Mouse (Mus musculus) neural tube, embryonic 14.5 days (tissue): ENCODE results near the gene Ptpn3. TPM values are rescaled to one million over a fixed set of nuclear protein-coding genes. Genes with fewer than 3 reads are reported as not detected.

Source experiments
- ATAC-seq: fragments of 200-750 bp; cut with Nextera tagmentation; 2 replicates; pipeline ENCODE4 v1.8.0; 2017; ENCODE audit warnings: low read depth, mild to moderate bottlenecking, moderate TSS enrichment, moderate library complexity
- H3K27ac ChIP-seq: fragments of 300-500 bp; sonication (generic); 2 replicates; pipeline ENCODE4 v1.5.1; 2014; ENCODE audit warnings: low read depth, mild to moderate bottlenecking, control low read depth, low read length, moderate library complexity, mixed read lengths
- H3K27me3 ChIP-seq: fragments of 300-500 bp; sonication (generic); 2 replicates; pipeline ENCODE4 v1.6.1; 2014; ENCODE audit warnings: low read length; ENCODE audit not compliant: control insufficient read depth, insufficient read depth
- H3K36me3 ChIP-seq: fragments of 300-500 bp; sonication (generic); 2 replicates; pipeline ENCODE4 v1.6.1; 2014; ENCODE audit warnings: low read length, mixed read lengths; ENCODE audit not compliant: control insufficient read depth, insufficient read depth
- H3K4me1 ChIP-seq: fragments of 300-500 bp; sonication (generic); 2 replicates; pipeline ENCODE4 v1.6.1; 2014; ENCODE audit warnings: low read length; ENCODE audit not compliant: control insufficient read depth, insufficient read depth
- H3K4me2 ChIP-seq: fragments of 300-500 bp; sonication (generic); 2 replicates; pipeline ENCODE4 v1.6.1; 2014; ENCODE audit warnings: mild to moderate bottlenecking, low read depth, low read length, control low read depth
- H3K4me3 ChIP-seq: fragments of 300-500 bp; sonication (generic); 2 replicates; pipeline ENCODE4 v1.5.1; 2014; ENCODE audit warnings: low read depth, low read length, control low read depth, mixed read lengths
- H3K9ac ChIP-seq: fragments of 300-500 bp; sonication (generic); replicated peaks from 2 replicates; pipeline ENCODE4 v1.6.1; 2014; ENCODE audit warnings: low read depth, mild to moderate bottlenecking, control low read depth, low read length, mixed read lengths
- H3K9me3 ChIP-seq: fragments of 300-500 bp; sonication (generic); 2 replicates; pipeline ENCODE4 v1.6.1; 2016; ENCODE audit warnings: low read length; ENCODE audit not compliant: control insufficient read depth
- WGBS: fragments of 180-500 bp; shearing (Covaris S2); extraction: QIAGEN DNeasy Blood & Tissue Kit; methylation state at CpG from one replicate; pipeline ENCODE4 v1.1.7; 2014; 5-methylcytosine and 5-hydroxymethylcytosine counted together
- polyA plus RNA-seq: library from polyadenylated mRNA; unstranded; fragments of >200 nt; fragmentation: Nextera tagmentation; extraction: Ambion mirVana; gene quantifications from 2 replicates; pipeline ENCODE4 v1.2.1, GENCODE M21; 2014

Ptpn3 gene
- 6.3 and 7.6 TPM in 2 replicates for polyA plus RNA-seq

DNA sequence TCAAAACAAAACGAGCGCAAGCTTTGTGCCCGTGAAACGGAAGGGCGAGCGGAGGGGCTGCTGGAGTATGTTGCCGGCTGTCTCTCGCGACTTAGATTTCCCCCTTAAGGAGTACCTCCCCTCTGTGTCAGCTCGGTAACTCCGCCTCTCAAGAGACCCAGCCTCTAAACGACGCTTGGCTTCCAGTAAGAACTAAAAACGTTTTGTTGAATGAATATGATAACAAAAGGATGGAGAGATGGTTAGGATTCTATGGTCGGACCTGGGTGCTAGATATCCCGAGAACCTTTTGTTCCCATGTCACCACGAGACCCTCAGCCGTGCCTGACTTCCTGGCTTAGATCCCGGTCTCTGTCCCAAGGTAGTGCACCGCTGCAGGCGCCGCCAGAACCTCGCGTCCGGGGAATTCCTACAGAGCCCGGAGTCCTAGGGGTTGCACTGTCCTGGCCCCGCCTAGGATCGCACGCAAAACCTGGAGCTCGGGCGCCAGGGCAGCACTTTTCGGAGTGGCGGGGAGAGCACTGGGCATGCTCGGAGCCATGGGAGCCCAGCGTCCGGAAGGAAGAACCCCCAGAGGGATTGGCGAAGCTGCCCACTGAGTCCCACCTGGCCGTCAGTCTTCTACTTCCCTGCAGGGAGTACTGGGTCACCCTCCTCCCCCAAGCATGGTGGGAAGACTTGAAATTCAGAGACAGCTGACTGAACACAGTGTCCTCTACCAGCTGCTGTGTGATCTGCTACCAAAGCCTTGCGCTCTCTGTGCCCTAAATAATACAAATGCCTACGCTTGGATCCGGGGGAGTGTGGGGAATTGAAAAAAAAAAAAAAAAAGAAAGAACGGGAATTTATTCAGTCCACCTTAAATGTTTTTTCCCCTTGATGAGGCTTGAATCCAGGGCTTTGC lies at the start of gene Ptpn3:
Gene Ptpn3, minus strand, starts transcription at position 428 of the 904 bp plus-strand sequence.
- Histone ChIP-seq H3K4me3 (peak within 1 kb of the TSS; percentile 74), H3K36me3 (no peaks in the 10 kb centered on the region), H3K9me3 (no peaks in the 10 kb centered on the region), H3K9ac (peak within 1 kb of the TSS; percentile 49; the same call in 1 of the 2 replicates), H3K27me3 (peaks cover 3% of the 10 kb centered on the region; the same call in 1 of the 2 replicates), H3K27ac (peak within 1 kb of the TSS; percentile 65), H3K4me2 (peak within 1 kb of the TSS; percentile 87), H3K4me1 (peaks cover 7% of the 10 kb centered on the region)
- under 1% methylated on average over 42 of the region's 42 CpGs for WGBS
- peak; percentile 79 for ATAC-seq

DNA sequence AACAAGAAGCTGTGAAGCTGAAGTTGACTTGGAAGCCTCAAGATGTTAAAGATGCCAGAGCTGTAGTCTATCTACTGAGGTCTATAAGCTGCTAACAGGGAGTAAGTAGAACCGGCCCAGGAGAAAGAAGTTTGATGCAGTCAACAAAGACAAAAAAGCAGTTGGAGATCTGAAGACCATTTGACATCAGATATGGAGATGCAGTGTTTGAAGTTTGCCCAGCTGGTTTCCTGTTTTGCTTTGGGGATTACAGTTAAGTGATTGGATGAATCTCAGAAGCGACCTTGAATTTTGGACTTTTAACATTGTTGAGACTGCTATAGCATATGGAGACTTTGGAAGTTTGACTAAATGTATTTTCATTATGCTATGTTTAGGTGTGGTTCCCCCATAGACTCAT lies 48.9 kb upstream of the Ptpn3 start:
- 97% methylated on average over 2 of the region's 2 CpGs for WGBS
- Histone ChIP-seq H3K36me3 (no peaks in the 10 kb centered on the region), H3K4me3 (no peak overlapping the region), H3K27ac (no peak overlapping the region), H3K9me3 (no peaks in the 10 kb centered on the region), H3K4me2 (no peak overlapping the region), H3K4me1 (no peaks in the 10 kb centered on the region), H3K9ac (no peak overlapping the region), H3K27me3 (no peaks in the 10 kb centered on the region)
- no peak for ATAC-seq

DNA sequence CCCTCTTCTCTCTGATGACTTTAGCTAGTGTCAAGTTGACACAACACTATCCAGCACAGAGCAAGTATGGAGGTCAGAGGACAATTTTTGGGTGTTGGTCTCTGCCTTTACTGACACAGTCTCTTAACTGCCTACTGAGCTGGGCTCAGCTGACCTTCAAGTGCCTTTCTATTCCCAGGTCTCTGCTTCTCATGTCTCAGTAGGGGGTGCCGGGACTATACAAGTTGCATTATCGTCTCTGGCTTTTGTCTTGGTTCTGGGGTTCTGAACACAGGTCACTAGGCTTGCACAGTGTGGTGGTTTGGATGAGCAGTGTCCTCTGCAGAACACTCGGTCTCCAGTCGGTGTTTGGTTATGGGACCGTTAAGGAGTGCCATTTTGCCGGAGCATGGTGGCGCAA lies 42.4 kb upstream of the Ptpn3 start:
- H3K9me3 ChIP-seq: no peaks in the 10 kb centered on the region
- no peaks in the 10 kb centered on the region for H3K4me1 ChIP-seq
- no peak overlapping the region for H3K4me3 ChIP-seq
- H3K9ac ChIP-seq: no peak overlapping the region
- H3K36me3 ChIP-seq: no peaks in the 10 kb centered on the region
- H3K27me3 ChIP-seq: no peaks in the 10 kb centered on the region
- WGBS: 92% methylated on average over 7 of the region's 7 CpGs
- no peak for ATAC-seq
- no peak overlapping the region for H3K27ac ChIP-seq
- H3K4me2 ChIP-seq: no peak overlapping the region

DNA sequence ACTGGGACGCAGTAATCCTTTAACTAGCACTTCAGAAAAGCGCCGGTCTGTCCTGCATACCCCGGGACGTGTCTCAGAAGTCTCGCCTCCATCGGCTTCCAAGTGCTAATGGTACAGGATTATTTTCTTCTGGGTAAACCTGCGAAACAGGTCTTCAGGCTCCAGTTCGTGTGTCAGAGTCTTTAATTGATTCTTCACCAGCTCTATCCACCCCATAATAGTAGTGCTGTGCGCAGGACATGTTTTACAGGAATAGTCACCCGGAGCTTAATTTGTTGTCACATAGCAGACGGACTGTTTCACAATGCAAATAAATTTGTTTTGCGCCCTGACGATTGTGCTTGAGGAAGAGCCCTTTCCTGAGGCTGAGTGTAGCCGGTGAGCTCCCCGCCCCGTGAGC lies 37.3 kb upstream of the Ptpn3 start:
- H3K4me2 ChIP-seq: no peak overlapping the region
- WGBS: 90% methylated on average over 17 of the region's 17 CpGs
- H3K9ac ChIP-seq: no peak overlapping the region
- no peak for ATAC-seq
- H3K4me3 ChIP-seq: no peak overlapping the region
- no peaks in the 10 kb centered on the region for H3K27me3 ChIP-seq
- H3K36me3 ChIP-seq: no peaks in the 10 kb centered on the region
- H3K9me3 ChIP-seq: no peaks in the 10 kb centered on the region
- no peaks in the 10 kb centered on the region for H3K4me1 ChIP-seq
- H3K27ac ChIP-seq: no peak overlapping the region

DNA sequence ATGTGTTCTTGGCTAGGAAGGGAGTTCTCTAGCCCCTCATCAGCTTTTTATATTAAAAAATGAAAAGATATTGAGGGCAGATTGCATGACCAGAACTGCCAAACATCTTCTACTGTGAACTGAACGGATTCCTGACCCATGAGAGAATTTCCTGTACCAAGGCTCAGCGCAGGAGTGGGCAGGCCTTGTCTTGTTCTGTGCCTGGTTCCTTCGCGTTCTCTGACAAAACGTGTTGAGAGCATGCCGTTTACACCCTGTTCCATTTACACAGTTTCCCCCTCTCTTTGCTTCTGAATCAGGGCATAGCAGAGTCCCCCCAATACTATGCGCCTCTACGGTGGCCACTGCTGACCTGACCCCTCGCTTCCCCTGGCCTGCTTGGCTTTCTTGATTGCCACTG lies 36.4 kb upstream of the Ptpn3 start:
- no peaks in the 10 kb centered on the region for H3K9me3 ChIP-seq
- no peak overlapping the region for H3K4me2 ChIP-seq
- H3K27ac ChIP-seq: no peak overlapping the region
- no peaks in the 10 kb centered on the region for H3K27me3 ChIP-seq
- no peaks in the 10 kb centered on the region for H3K36me3 ChIP-seq
- no peak overlapping the region for H3K9ac ChIP-seq
- no peak overlapping the region for H3K4me3 ChIP-seq
- WGBS: 86% methylated on average over 9 of the region's 9 CpGs
- no peaks in the 10 kb centered on the region for H3K4me1 ChIP-seq
- no peak for ATAC-seq

DNA sequence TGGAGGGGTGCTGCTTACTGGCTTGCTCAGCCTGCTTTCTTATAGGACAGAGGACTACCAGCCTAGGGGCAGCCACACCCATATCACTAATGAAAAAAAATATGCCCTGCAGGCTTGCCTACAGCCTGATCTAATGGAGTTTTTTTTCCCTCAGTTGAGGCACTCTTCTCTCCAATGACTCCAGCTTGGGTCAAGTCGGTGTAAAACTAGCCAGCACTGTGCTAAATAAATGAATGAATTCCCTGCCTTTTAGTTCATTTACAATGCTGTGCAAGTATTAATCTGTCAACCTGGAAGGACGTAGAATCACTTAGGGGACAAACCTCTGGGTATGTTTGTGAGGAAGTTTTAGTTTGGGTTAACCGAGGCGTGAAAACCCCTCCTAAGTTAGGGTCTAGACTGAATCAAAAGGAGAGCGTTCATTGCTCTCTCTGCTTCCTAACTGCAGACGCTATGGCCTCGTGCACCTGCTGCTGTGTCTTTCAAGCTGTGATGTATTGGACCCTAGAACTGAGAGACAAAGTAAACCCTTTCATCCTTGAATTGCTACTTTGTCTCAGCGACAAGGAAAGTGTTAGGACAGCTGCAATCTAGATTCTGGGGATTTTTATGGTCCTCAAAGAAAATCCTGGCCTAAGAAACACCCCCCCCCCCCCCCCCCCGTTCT lies 33.5 kb upstream of the Ptpn3 start:
- Histone ChIP-seq H3K4me2 (no peak overlapping the region), H3K4me3 (no peak overlapping the region), H3K27me3 (no peaks in the 10 kb centered on the region), H3K27ac (no peak overlapping the region), H3K9ac (no peak overlapping the region), H3K4me1 (no peaks in the 10 kb centered on the region), H3K9me3 (no peaks in the 10 kb centered on the region), H3K36me3 (no peaks in the 10 kb centered on the region)
- peak; percentile 31; the same call in 1 of the 2 replicates for ATAC-seq
- 10% methylated on average over 9 of the region's 9 CpGs for WGBS

DNA sequence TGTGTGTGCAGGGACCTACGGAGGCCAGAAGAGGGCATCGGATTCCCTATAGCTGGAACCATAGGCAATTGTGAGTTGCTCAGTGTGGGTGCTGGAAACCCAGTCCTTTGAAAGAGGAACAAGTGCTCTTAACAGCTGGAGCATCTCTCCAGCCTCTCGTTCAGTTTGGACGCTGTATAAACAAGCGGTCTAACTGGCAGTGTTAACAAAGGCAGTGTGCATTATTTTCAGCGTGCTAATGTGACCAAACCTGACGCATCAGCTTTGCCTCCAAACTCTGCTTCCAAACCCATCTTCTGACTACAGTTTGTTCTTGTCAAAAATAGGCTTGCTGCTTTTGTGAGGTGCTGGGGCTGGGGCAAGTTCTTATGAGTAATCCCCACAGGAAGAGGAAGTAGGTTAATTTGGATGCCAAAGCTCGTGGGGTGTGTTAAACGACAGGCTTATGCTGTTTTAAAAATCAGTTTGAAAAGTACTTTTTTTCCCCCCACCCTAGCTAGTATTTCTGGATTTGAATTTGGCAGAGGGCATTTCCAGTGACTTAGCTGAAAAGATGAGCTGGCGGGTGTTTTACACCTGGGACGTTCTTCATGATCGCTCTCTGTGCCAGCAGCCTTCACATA lies 32.4 kb upstream of the Ptpn3 start:
- no peak overlapping the region for H3K9ac ChIP-seq
- no peak overlapping the region for H3K27ac ChIP-seq
- no peak for ATAC-seq
- H3K27me3 ChIP-seq: no peaks in the 10 kb centered on the region
- H3K4me1 ChIP-seq: no peaks in the 10 kb centered on the region
- no peak overlapping the region for H3K4me3 ChIP-seq
- H3K4me2 ChIP-seq: no peak overlapping the region
- H3K36me3 ChIP-seq: no peaks in the 10 kb centered on the region
- H3K9me3 ChIP-seq: no peaks in the 10 kb centered on the region
- 93% methylated on average over 12 of the region's 12 CpGs for WGBS

DNA sequence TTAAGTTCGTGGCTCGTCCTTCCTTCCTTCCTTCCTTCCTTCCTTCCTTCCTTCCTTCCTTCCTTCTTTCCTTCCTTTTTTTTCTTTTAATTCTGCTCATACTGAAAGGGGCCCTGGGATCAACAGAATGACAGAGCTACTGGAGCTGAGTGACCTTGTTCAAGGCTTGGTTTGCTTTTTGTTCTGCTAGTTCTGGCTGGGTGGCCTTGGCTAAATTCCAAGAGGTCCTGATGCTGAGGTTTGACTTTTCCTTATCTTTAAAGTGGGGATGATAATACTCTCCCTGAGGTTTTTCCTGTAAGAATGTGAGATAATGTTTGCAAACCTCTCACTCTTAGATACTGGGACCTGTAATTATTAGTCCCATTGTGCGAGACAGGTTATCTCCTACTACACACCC lies 30.9 kb upstream of the Ptpn3 start:
- Histone ChIP-seq H3K9ac (no peak overlapping the region), H3K36me3 (no peaks in the 10 kb centered on the region), H3K4me1 (no peaks in the 10 kb centered on the region), H3K9me3 (no peaks in the 10 kb centered on the region), H3K27me3 (no peaks in the 10 kb centered on the region), H3K4me2 (no peak overlapping the region), H3K27ac (no peak overlapping the region), H3K4me3 (no peak overlapping the region)
- 91% methylated on average over 3 of the region's 3 CpGs for WGBS
- no peak for ATAC-seq
